Mouse (Mus musculus) neural tube, embryonic 11.5 days (tissue): Measurements from ENCODE around the gene 4833439L19Rik. TPM values are rescaled to one million over a fixed set of nuclear protein-coding genes. Genes with fewer than 3 reads are reported as not detected.

Experiments used
- ATAC-seq: fragments of 200-750 bp; cut with Nextera tagmentation; 2 replicates; pipeline ENCODE4 v1.8.0; 2017; ENCODE audit warnings: moderate number of reproducible peaks, mild to moderate bottlenecking, moderate TSS enrichment, moderate library complexity; ENCODE audit not compliant: insufficient read depth, low FRiP score, low TSS enrichment
- DNase-seq: peaks from one replicate; pipeline ENCODE4 v3.0.0-alpha.2; 2015; ENCODE audit warnings: low spot score
- H3K27ac ChIP-seq: fragments of 300-500 bp; sonication (generic); 2 replicates; pipeline ENCODE4 v1.5.1; 2014; ENCODE audit warnings: low read depth, mild to moderate bottlenecking, low read length
- H3K27me3 ChIP-seq: fragments of 300-500 bp; sonication (generic); 2 replicates; pipeline ENCODE4 v1.6.1; 2014; ENCODE audit warnings: mild to moderate bottlenecking, low read length, mixed read lengths; ENCODE audit not compliant: control insufficient read depth, insufficient read depth
- H3K36me3 ChIP-seq: fragments of 300-500 bp; sonication (generic); 2 replicates; pipeline ENCODE4 v1.6.1; 2014; ENCODE audit warnings: mild to moderate bottlenecking, low read length, moderate library complexity, mixed read lengths; ENCODE audit not compliant: control insufficient read depth, insufficient read depth
- H3K4me1 ChIP-seq: fragments of 300-500 bp; sonication (generic); 2 replicates; pipeline ENCODE4 v1.6.1; 2014; ENCODE audit warnings: low read length, mixed read lengths; ENCODE audit not compliant: control insufficient read depth, insufficient read depth
- H3K4me2 ChIP-seq: fragments of 300-500 bp; sonication (generic); 2 replicates; pipeline ENCODE4 v1.6.1; 2014; ENCODE audit warnings: low read depth, mild to moderate bottlenecking, moderate library complexity
- H3K4me3 ChIP-seq: fragments of 300-500 bp; sonication (generic); 2 replicates; pipeline ENCODE4 v1.5.1; 2014; ENCODE audit warnings: low read depth, low read length
- H3K9ac ChIP-seq: fragments of 300-500 bp; sonication (generic); 2 replicates; pipeline ENCODE4 v1.6.1; 2014; ENCODE audit warnings: mild to moderate bottlenecking, low read length
- H3K9me3 ChIP-seq: fragments of 300-500 bp; sonication (generic); 2 replicates; pipeline ENCODE4 v1.6.1; 2016; ENCODE audit warnings: low read length; ENCODE audit not compliant: control insufficient read depth
- WGBS: fragments of 180-500 bp; shearing (Covaris S2); extraction: QIAGEN DNeasy Blood & Tissue Kit; methylation state at CpG from one replicate; pipeline ENCODE4 v1.1.7; 2014; 5-methylcytosine and 5-hydroxymethylcytosine counted together
- polyA plus RNA-seq: library from polyadenylated mRNA; unstranded; fragments of >200 nt; fragmentation: Nextera tagmentation; extraction: Ambion mirVana; gene quantifications from 2 replicates; pipeline ENCODE4 v1.2.1, GENCODE M21; 2014

The 4833439L19Rik gene
- polyA plus RNA-seq, 1 experiment from 2014 or later: 284 TPM

DNA sequence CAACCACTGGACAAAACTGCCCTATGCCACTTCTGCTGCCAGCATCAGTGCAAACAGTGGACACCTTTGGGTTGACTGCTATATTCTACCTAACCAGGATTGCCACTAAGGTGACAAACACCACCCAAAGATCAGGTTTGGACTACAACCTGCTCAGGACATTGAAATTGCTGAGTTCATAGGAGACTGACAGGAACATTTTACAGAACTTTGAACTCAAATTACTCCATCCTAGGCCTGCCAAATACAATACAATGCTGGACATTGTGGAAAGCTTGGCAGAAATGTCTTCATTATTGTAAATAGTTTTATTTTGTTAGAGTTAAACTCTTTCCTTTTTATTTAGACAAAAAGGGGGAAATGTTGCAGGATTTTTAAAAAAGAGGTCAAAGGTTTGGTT lies 44.1 kb downstream of the 4833439L19Rik start:
- Histone ChIP-seq H3K9me3 (no peaks in the 10 kb centered on the region), H3K27ac (no peak overlapping the region), H3K4me3 (no peak overlapping the region), H3K27me3 (no peaks in the 10 kb centered on the region), H3K4me1 (no peaks in the 10 kb centered on the region), H3K9ac (no peak overlapping the region), H3K36me3 (peaks cover 7% of the 10 kb centered on the region), H3K4me2 (no peak overlapping the region)
- no peak for DNase-seq
- ATAC-seq: no peak

DNA sequence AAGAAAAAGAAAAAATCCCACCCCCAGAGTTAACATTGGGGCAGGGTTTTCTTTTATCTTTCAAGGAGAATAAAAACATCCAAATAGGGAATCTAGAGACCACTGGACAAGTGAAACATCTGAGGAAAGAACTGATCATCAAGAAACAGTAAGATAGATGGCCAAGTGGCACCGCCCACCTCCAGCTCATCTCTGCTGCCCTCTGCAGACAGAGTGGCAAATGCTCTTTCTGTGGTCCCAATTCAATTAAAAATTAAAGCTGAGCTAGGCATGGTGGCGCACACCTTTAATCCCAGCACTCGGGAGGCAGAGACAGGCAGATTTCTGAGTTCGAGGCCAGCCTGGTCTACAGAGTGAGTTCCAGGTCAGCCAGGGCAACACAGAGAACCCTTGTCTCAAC lies 45.0 kb downstream of the 4833439L19Rik start:
- WGBS: 90% methylated on average over 4 of the region's 4 CpGs
- no peaks in the 10 kb centered on the region for H3K4me1 ChIP-seq
- no peak for ATAC-seq

DNA sequence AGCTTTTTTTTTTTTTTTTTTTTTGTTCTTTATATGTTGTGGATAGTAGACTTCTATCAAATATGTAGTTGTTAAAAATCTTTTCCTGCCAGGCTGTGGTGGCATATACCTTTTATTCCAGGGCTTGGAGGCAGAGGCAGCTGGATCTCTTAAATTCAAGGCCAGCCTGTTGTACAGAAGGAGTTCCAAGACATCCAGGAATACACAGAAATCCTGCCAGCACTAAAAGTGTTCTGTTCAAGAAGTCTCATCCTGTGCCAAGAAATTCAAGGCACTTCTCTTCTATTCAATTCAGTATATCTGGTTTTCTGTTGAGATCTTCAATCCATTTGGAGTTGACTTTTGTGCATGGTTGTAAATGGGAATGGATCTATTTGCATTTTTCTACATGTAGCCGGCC lies 59.3 kb downstream of the 4833439L19Rik start:
- Histone ChIP-seq H3K36me3 (no peaks in the 10 kb centered on the region), H3K27me3 (no peaks in the 10 kb centered on the region), H3K9ac (no peak overlapping the region), H3K4me2 (no peak overlapping the region), H3K27ac (no peak overlapping the region), H3K9me3 (no peaks in the 10 kb centered on the region), H3K4me1 (peaks cover 3% of the 10 kb centered on the region), H3K4me3 (no peak overlapping the region)
- ATAC-seq: no peak
- 92% methylated on average over 1 of the region's 1 CpGs for WGBS
- no peak for DNase-seq

More for the DNA sequence above, 45.0 kb downstream of the 4833439L19Rik start:
- no peak for DNase-seq
- Histone ChIP-seq H3K36me3 (peaks cover under 1% of the 10 kb centered on the region; the same call in 1 of the 2 replicates), H3K9me3 (no peaks in the 10 kb centered on the region; the same call in 1 of the 2 replicates), H3K4me3 (no peak overlapping the region), H3K4me2 (no peak overlapping the region), H3K27me3 (no peaks in the 10 kb centered on the region), H3K27ac (no peak overlapping the region), H3K9ac (no peak overlapping the region)

DNA sequence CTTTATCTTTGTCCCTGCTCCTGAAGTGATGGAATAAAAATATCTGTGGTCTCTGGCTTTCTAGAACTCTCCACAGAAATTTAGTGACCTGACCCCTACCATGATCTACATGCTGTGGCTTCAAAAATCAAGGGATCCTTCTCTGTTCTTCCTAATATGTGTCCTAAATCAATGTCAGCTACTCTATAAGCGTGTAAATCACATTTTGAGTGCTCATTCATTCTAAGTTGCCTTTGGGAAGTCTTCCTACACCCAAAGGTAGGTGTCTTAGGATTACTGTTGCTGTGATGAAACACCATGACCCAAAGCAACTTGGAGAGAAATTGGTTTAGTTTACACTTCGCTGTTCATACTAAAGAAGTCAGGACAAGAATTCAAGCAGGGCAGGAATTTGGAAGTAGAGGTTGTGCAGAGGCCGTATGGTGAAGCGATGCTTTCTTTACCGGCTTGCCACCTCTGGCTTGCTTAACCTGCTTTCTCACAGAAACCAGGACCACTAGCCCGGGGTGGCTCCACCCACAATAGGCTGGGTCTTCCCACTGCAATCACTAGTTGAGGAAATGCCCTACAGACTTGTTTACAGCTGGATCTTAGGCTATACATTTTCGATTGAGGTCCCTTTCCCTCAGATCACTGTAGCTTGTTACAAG lies 60.5 kb downstream of the 4833439L19Rik start:
- H3K36me3 ChIP-seq: no peaks in the 10 kb centered on the region
- WGBS: 38% methylated on average over 7 of the region's 7 CpGs
- H3K4me2 ChIP-seq: peak overlapping the region; percentile 65
- H3K4me1 ChIP-seq: peaks cover 3% of the 10 kb centered on the region
- no peaks in the 10 kb centered on the region for H3K9me3 ChIP-seq
- ATAC-seq (no peak), DNase-seq (peak; percentile 19)
- H3K4me3 ChIP-seq: peak overlapping the region; percentile 62
- H3K27me3 ChIP-seq: no peaks in the 10 kb centered on the region
- peak overlapping the region; percentile 52 for H3K9ac ChIP-seq
- peak overlapping the region; percentile 74; the same call in 1 of the 2 replicates for H3K27ac ChIP-seq

DNA sequence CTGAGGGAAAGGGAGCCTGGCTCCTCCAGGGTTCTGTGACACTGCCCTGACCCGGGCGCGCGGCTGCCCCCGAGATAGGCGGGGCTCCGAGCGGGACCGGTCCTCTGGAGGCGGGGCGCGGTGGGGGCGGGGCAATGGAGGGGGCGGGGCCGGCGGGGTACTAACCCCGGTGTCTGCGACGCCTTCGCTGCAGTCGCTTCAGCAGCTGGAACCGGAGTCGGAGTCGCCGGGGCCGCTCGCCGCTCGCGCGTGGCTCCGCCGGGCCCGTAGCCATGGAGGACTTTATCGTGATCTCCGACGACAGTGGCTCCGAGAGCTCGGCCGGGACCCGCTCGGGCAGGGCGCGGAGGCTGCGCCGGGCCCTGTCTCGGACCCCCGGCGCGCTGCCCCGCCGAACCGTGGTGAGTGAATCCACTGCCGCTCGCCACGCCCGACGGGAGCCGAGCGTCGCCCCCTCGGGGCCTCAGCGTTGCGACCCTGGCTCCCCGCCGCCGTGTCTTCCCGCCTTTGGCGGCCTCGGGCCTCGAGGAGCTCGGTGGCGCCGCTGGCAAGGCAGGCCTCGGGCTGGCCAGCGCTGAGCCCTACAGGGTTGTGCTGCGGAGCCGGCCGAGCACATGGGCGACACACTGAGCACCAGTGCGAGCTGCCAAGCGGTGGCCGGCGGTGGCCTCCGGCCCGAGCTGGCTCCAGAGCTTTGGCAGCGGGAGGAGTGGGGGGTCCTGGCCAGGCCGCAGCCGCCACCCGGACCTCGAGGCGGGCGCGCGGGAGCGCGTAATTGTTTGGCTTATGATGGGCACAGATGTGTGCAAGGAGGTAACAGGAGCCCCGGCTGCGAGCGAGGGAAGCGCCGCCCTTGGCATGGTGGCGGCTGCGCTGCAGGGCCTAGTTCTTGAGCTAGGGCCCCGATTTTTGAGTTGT lies 61.4 kb downstream of the 4833439L19Rik start, which contains the start of gene Simc1:
TSS of gene Simc1 (plus strand) at position 176 of the 918 bp plus-strand sequence.
- Histone ChIP-seq H3K4me3 (peak within 1 kb of the TSS; percentile 62), H3K27me3 (no peaks in the 10 kb centered on the region), H3K4me1 (peaks cover 3% of the 10 kb centered on the region), H3K9ac (peak within 1 kb of the TSS; percentile 52), H3K4me2 (peak within 1 kb of the TSS; percentile 65), H3K9me3 (no peaks in the 10 kb centered on the region), H3K27ac (peak within 1 kb of the TSS; percentile 74), H3K36me3 (no peaks in the 10 kb centered on the region)
- WGBS: under 1% methylated on average over 100 of the region's 105 CpGs
- ATAC-seq (peak; percentile 92), DNase-seq (peak; percentile 75)

DNA sequence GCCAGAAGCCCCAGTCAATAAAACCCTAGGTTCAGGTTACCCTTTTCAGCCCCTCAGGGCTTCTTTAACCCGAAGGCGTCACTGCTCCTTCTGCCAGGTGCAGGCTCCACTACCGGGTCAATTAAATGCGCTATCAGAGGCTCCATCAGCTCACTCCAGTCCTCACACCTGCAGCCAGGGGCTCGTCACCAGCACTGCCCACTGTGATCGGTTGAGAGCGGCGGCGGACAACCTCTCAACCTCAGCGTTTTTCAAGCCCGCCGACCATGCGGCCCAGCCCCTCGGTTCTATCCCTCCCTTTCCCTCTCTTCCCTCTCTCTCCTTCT lies 62.0 kb downstream of the 4833439L19Rik start:
- Histone ChIP-seq H3K4me3 (peak overlapping the region; percentile 62), H3K4me2 (peak overlapping the region; percentile 65), H3K9ac (peak overlapping the region; percentile 52), H3K27ac (no peak overlapping the region), H3K4me1 (peaks cover 3% of the 10 kb centered on the region), H3K9me3 (no peaks in the 10 kb centered on the region), H3K36me3 (no peaks in the 10 kb centered on the region), H3K27me3 (no peaks in the 10 kb centered on the region)
- under 1% methylated on average over 14 of the region's 14 CpGs for WGBS
- no peak for DNase-seq
- ATAC-seq: no peak; the same call in none of the 2 replicates

DNA sequence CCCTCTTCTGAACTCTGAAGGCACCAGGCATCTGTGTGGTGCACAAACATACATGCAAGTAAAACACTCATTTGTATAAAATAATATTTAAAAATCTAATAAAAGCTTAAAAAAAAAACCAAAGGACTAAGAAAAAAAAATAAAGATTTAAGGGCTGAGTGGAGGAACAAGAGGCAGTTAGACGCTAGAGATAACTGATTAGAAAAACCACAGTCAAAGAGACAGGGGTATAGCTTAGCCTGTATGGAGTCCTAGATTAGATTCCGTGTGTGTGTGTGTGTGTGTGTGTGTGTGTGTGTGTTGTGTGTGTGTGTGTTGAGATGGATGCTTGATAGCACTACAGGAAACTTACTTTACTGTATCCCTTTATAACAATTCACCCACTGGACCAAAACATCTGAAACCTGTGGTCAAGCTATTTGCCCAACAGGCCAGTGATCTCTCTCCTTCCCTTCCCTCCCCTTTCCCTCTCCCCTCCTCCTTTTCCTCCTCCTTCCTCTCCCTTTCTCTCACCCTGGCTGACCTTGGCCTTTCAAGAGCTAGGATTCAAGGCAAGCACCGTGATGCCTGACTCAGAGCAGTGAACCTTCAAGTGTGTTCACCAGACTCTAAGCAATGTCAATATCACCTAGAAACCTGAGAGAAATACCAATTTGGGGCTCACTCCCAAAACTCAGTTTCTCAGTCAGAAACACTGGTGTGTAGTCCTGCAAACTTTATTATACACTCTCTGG lies 63.1 kb downstream of the 4833439L19Rik start:
- DNase-seq: no peak
- WGBS: 69% methylated on average over 3 of the region's 3 CpGs
- no peak overlapping the region for H3K9ac ChIP-seq
- ATAC-seq: no peak
- H3K4me1 ChIP-seq: peaks cover 3% of the 10 kb centered on the region
- no peak overlapping the region for H3K4me2 ChIP-seq
- H3K4me3 ChIP-seq: no peak overlapping the region
- no peaks in the 10 kb centered on the region for H3K27me3 ChIP-seq
- H3K36me3 ChIP-seq: no peaks in the 10 kb centered on the region
- H3K9me3 ChIP-seq: no peaks in the 10 kb centered on the region
- H3K27ac ChIP-seq: no peak overlapping the region

- peaks cover 3% of the 10 kb centered on the region for H3K4me1 ChIP-seq
- 65% methylated on average over 2 of the region's 2 CpGs for WGBS
- no peaks in the 10 kb centered on the region for H3K36me3 ChIP-seq
- no peaks in the 10 kb centered on the region for H3K9me3 ChIP-seq
- no peak for ATAC-seq
- H3K9ac ChIP-seq: no peak overlapping the region
- no peak for DNase-seq
- no peak overlapping the region for H3K4me3 ChIP-seq
- H3K27me3 ChIP-seq: no peaks in the 10 kb centered on the region
- no peak overlapping the region for H3K4me2 ChIP-seq
- no peak overlapping the region for H3K27ac ChIP-seq
These were observed 63.9 kb downstream of the 4833439L19Rik start for GRCm38 (mm10) chr13:54501352-54501751.
